Mouse (Mus musculus): ENCODE measurements at regions not wholly inside any gene's neighbourhood (a gene's known extent, or its start where the extent isn't known, plus 50 kb on each side); places are given as distances from the start of the nearest gene placed in this dataset.

DNA sequence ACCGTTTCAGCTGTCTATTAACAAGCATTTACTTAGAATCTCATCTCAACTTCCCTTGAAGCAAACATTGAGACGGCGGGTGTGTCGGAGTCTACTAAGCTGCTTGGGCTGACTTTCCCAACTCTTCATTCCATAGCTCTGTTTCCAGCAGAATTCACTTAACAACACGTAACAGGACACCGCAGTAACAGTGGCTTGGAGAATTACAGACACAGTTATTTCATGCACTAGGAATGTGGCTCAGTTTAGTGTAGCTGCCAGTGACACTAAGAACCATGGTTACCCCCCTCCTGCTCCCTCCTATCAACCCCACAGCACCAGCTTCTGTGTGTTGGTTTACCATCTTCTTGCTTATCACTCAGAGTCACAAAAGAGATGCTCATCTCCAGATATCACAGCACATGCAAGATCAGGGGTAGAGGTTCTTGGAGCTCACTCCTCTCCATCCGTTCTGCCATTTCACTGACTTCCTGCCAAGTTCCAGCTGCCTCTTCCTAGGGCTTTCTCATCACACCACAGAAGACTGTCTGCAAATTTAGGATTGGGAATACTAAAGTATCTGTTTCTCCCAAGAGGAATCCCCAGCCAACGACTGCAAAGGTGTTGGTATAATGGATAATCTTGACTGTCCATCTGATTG lies 90.7 kb downstream of the Banf2 start:
- H3K27ac ChIP-seq (ENCODE audit: insufficient read depth, low read length): peak overlapping the region; percentile 96
- TF ChIP-seq POLR2A (IDR thresholded peaks at IDR 0.05; ENCODE audit: low read depth, low read length) (no peak), CTCF (IDR thresholded peaks at IDR 0.05; ENCODE audit: borderline replicate concordance, insufficient read depth, low read length) (no peak)
- no peak overlapping the region for H3K4me3 ChIP-seq (ENCODE audit: insufficient read depth, low read length)
- peaks cover 14% of the 10 kb centered on the region for H3K4me1 ChIP-seq (ENCODE audit: control insufficient read depth, insufficient read depth, low read length)

DNA sequence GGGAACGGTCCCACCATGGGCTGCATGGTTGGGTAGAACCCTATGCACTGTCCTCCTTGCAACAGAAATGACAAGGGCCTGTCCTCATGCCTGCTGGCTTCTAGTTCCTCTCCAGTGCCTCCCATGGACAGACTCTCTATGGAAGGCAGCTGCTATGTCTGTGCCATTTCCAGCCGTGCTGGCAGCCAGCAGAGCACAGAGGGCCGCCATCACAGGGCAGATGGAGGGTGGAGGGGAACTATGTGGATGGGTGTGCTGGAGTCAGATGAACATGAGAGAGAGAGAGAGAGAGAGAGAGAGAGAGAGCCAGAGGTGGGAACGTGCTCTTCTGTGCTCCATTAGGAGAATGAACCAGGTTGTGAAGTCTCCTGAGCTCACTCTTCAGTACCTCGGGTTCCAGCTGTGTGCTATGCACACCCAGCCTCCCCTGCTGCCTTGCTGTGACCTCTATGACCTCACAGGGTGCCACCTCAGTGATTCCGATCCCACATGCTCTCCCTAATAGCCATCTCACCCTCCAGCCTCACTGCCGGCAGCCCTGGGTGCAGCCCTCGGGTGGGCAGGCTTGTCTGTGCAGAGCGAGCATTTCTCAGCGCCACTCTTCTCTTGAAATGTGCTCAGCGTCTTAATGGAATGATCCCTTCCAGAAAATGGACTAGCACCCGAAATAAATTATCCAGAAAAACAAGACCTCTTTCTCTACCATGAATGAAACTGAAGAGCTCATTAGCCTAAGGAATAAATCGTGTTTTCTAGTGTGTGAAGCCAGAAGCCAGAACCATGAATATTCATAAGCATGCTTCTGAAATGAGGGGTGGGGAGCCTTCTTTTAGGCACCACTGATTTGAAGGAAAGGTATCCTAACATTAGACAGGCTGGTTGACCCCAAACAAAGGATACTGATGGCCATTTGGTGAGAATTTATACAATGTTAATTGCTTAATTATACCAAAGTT lies 94.5 kb downstream of the Banf2 start:
- TF ChIP-seq CTCF (IDR thresholded peaks at IDR 0.05; ENCODE audit: borderline replicate concordance, insufficient read depth, low read length): no peak
- no peak for TF ChIP-seq POLR2A (IDR thresholded peaks at IDR 0.05; ENCODE audit: low read depth, low read length)
- H3K4me1 ChIP-seq (ENCODE audit: control insufficient read depth, insufficient read depth, low read length): peaks cover 10% of the 10 kb centered on the region
- H3K4me3 ChIP-seq (ENCODE audit: insufficient read depth, low read length): no peak overlapping the region
- no peak overlapping the region for H3K27ac ChIP-seq (ENCODE audit: insufficient read depth, low read length)

DNA sequence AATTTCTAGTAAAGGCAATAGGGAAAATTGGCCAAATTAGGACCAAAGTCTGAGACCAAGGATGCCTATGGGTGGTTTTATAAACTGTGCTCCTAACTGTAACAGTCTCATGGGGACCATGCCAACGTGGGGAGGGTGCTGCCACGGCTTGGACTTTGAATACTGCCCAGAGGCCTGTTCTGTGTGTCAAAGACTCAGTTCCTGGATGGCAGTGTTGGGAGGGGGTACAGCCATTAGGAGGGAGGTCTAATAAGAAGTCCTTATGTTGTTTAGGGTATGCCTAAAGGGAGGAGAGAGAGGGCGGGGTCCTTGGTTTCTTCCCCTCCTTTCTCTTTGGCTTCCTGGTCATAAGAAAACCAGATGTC lies 95.2 kb downstream of the Banf2 start:
- H3K27ac ChIP-seq (ENCODE audit: insufficient read depth, low read length): no peak overlapping the region
- H3K4me3 ChIP-seq (ENCODE audit: insufficient read depth, low read length): no peak overlapping the region
- peaks cover 5% of the 10 kb centered on the region for H3K4me1 ChIP-seq (ENCODE audit: control insufficient read depth, insufficient read depth, low read length)
- TF ChIP-seq CTCF (IDR thresholded peaks at IDR 0.05; ENCODE audit: borderline replicate concordance, insufficient read depth, low read length) (no peak), POLR2A (IDR thresholded peaks at IDR 0.05; ENCODE audit: low read depth, low read length) (no peak)

DNA sequence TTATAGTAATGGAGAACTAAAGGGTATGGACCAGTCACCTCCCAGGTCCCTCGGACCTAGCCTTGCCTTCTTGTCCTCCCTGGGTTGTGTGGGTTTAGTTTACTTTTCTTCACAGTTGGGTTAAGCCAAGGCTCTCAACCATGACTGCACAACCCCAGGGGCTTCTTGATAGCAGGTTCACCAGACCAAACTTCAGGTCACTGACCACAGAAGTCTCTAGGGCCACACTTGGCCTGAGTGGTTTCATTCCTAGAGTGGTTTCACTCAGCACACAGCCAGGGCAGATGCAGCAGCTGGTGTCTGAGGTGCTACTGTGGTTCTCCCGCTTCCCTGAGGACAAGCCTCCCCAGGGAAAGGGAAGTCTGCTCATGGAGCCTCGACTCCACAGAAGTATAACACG lies 95.7 kb downstream of the Banf2 start:
- H3K4me3 ChIP-seq (ENCODE audit: insufficient read depth, low read length): no peak overlapping the region
- TF ChIP-seq CTCF (IDR thresholded peaks at IDR 0.05; ENCODE audit: borderline replicate concordance, insufficient read depth, low read length) (no peak), POLR2A (IDR thresholded peaks at IDR 0.05; ENCODE audit: low read depth, low read length) (no peak)
- H3K27ac ChIP-seq (ENCODE audit: insufficient read depth, low read length): no peak overlapping the region
- H3K4me1 ChIP-seq (ENCODE audit: control insufficient read depth, insufficient read depth, low read length): peaks cover 2% of the 10 kb centered on the region

DNA sequence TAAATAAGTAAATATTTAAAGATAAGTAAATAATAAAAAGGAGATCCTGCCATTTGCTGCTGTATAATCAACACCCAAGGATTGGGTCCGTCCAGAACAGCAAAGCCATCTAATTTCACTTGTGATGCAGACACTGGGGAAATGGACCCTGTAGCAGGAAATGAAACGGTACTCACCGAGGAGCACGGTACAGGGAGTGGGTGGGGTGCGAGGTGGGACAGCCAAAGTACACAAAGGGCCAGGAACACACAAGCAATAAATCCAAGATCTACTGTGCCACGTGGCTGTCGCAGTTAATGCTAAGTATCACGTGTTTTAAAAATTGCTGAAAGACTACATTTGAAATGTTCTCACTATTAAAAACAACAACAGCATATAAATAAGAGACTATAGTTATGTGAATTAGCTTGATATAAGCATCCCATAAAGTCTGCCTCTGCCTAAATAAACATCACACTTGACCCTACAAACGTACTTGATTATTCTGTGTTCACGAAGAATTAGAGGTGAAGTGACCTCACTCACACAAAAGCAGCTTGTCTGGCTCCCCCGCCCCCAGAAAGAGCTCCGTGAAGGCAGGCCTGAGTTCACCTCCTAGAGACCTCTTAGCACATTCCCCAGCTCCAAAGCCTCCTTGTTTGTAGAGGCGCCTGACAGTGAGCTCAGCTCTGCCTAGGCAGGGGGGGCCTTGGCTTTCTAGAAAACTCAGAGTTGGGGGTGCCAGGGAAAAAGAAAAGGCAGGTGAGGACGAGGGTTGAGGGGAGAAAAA lies 101.1 kb downstream of the Banf2 start:
- H3K27ac ChIP-seq (ENCODE audit: insufficient read depth, low read length): no peak overlapping the region
- no peak overlapping the region for H3K4me3 ChIP-seq (ENCODE audit: insufficient read depth, low read length)
- TF ChIP-seq POLR2A (IDR thresholded peaks at IDR 0.05; ENCODE audit: low read depth, low read length) (no peak), CTCF (IDR thresholded peaks at IDR 0.05; ENCODE audit: borderline replicate concordance, insufficient read depth, low read length) (no peak)
- no peaks in the 10 kb centered on the region for H3K4me1 ChIP-seq (ENCODE audit: control insufficient read depth, insufficient read depth, low read length)

DNA sequence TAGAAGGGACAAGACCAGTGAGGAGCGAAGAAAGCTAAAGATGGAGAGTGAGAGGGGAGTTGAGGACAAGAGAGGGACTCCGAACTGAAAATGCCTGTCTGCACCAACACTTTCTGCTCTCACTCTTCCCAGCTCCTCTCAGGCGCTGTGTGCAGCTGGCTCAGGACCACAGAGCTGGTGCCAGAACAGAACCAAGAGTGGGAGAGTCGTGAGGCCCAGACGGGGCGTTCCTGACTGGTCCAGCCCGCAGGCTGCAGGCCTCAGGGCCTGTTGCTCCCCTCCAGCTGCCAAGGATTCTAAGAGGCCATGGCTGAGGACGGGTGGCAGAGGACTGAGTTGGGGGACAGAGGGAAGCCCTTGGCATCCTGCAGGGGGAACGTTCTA lies 101.7 kb downstream of the Banf2 start:
- no peak for TF ChIP-seq CTCF (IDR thresholded peaks at IDR 0.05; ENCODE audit: borderline replicate concordance, insufficient read depth, low read length)
- no peak for TF ChIP-seq POLR2A (IDR thresholded peaks at IDR 0.05; ENCODE audit: low read depth, low read length)
- no peak overlapping the region for H3K4me3 ChIP-seq (ENCODE audit: insufficient read depth, low read length)
- no peaks in the 10 kb centered on the region for H3K4me1 ChIP-seq (ENCODE audit: control insufficient read depth, insufficient read depth, low read length)
- no peak overlapping the region for H3K27ac ChIP-seq (ENCODE audit: insufficient read depth, low read length)

DNA sequence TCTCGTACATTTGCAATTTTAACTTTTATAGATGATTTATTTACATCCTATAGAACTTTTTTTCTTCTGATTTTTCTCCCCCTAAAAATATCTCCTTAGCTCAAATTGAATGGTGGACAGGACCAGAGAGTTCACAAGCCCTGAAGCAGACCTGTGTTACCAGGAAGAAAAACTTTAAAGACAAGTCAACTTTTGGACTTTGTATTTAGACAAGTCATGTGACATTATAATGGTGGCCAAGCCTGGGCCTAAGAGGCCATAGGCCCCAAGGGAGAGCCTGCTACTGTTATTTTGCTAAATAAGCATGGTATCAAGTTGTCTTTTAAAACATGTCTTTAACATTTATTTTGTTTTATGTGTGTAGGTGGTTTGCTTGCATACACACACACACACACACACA lies 102.7 kb downstream of the Banf2 start:
- Histone ChIP-seq H3K4me1 (ENCODE audit: control insufficient read depth, insufficient read depth, low read length) (no peaks in the 10 kb centered on the region), H3K27ac (ENCODE audit: insufficient read depth, low read length) (no peak overlapping the region), H3K4me3 (ENCODE audit: insufficient read depth, low read length) (no peak overlapping the region)
- TF ChIP-seq CTCF (IDR thresholded peaks at IDR 0.05; ENCODE audit: borderline replicate concordance, insufficient read depth, low read length) (no peak), POLR2A (IDR thresholded peaks at IDR 0.05; ENCODE audit: low read depth, low read length) (no peak)

DNA sequence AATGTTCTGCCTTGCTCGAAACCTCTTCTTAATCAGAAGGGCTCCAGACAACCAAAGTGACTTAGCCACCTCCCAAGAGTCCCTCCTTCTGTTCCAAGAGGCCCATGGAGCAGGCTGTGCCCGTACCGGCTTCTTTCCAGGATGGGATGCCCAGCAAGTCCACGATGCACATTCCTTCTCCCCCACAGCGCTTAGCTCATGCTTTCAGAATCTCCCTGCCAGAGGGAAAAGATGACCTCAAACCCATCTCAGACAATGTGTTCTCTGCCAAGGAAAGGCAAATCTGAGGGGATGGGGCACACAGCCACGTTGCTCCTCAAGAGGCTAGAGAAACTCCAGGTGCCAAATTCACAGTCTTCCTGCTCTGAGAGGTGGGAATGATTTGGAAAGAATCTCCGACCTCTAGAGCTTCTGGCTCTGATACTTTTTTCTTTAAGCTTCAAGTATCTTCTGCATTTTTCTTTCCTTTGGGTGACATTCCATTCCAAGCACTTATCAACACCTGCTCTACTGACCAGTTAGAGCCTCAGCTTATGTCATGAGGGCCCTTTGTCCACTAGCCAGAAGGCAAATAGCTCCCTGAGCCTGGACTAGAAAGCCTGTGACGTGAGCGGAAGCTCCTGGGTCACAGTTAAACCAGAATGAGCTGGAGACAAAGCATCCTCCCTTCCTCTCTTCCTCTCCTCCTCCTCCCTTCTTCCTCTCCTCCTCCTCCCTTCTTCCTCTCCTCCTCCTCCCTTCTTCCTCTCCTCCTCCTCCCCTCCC lies 110.9 kb downstream of the Banf2 start:
- H3K4me1 ChIP-seq (ENCODE audit: control insufficient read depth, insufficient read depth, low read length): no peaks in the 10 kb centered on the region
- H3K4me3 ChIP-seq (ENCODE audit: insufficient read depth, low read length): no peak overlapping the region
- TF ChIP-seq CTCF (IDR thresholded peaks at IDR 0.05; ENCODE audit: borderline replicate concordance, insufficient read depth, low read length) (no peak), POLR2A (IDR thresholded peaks at IDR 0.05; ENCODE audit: low read depth, low read length) (no peak)
- no peak overlapping the region for H3K27ac ChIP-seq (ENCODE audit: insufficient read depth, low read length)

DNA sequence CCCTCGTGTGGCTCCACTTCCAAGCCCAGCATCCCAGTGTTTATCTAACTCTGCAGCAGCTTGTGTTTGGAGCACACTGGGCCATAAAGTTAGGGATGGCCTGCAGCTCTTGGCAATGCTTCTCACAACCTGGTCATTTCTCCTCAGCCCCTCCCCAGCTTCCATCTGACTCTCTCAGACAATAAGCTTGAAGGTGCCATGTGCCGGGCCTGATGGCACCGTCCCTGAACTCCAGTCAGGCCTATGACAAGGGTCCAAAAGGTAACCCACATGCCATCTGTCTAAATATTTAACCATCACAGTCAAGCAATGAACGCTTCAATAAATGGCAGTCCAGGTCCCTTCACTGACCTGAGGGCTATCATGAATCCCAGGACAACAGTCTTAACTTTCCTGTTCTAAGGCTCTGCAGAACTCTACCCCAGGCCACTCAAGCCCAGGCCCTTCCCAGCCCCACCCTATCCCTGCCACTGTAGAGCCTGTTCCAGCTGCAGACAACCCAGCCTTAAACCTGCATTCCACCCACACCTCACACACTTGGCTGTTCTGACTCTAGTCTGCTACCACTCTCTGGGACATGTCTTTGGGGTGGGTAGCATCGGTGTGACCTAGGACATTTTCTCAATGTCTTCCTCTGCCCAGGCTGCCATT lies 111.8 kb downstream of the Banf2 start:
- no peak for TF ChIP-seq CTCF (IDR thresholded peaks at IDR 0.05; ENCODE audit: borderline replicate concordance, insufficient read depth, low read length)
- TF ChIP-seq POLR2A (IDR thresholded peaks at IDR 0.05; ENCODE audit: low read depth, low read length): no peak
- Histone ChIP-seq H3K4me1 (ENCODE audit: control insufficient read depth, insufficient read depth, low read length) (no peaks in the 10 kb centered on the region), H3K4me3 (ENCODE audit: insufficient read depth, low read length) (no peak overlapping the region), H3K27ac (ENCODE audit: insufficient read depth, low read length) (no peak overlapping the region)

Data from embryonic fibroblast, embryonic 13.5 days (primary cell).